Mouse (Mus musculus) layer of hippocampus, adult 2 months (tissue): ENCODE measurements around the gene Nemp1. TPM values are rescaled to one million over a fixed set of nuclear protein-coding genes. Genes with fewer than 3 reads are reported as not detected.

ENCODE experiments used
- DNase-seq, 2 experiments: peaks; one replicate each; pipeline ENCODE4 v3.0.0; 2022; ENCODE audit warnings: low spot score in 2 of 2
- H3K27ac ChIP-seq: fragments of 200-600 bp; 2 replicates; pipeline ENCODE4 v1.8.1; 2022
- H3K4me3 ChIP-seq: fragments of 200-600 bp; 2 replicates; pipeline ENCODE4 v1.8.1; 2022; ENCODE audit warnings: mild to moderate bottlenecking
- CTCF ChIP-seq: fragments of 200-600 bp; conservative IDR thresholded peaks from 2 replicates; pipeline ENCODE4 v1.8.1; 2022; ENCODE audit warnings: antibody characterized with exemption, mild to moderate bottlenecking, moderate library complexity
- total RNA-seq, 2 experiments: library from RNA; stranded (reverse); gene quantifications; 2 replicates each; pipeline ENCODE4 v1.2.3; 2021

The Nemp1 gene
- total RNA-seq, 2 experiments from 2014 or later, result 5.8 to 6.8 TPM

- DNase-seq, result no peak
- H3K4me3 ChIP-seq, result no peak overlapping the region
- H3K27ac ChIP-seq, result no peak overlapping the region
- no peak for TF ChIP-seq CTCF
These were observed 63.7 kb downstream of the Nemp1 start for GRCm38 (mm10) chr10:127730285-127730932.

DNA sequence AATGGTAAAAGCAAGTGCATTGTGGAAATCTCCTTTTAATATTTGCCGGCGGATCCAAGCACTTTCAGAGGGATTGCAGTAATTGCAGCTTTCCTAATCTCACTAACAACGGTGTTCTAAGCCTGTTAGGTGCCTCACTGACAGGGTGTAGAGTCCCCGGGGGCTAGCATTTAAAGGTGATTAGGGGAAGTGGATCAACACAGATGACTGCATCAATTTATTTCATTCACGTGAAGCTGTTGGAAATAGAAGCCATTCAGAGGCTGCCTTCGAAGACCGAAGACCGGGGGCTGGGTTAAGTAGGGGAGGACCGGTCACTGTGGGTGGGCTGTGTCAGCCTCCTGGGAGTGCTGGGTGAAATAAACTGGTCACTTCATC lies 64.2 kb downstream of the Nemp1 start:
- TF ChIP-seq CTCF, result no peak
- no peak for DNase-seq
- Histone ChIP-seq H3K4me3 (no peak overlapping the region), H3K27ac (no peak overlapping the region)

DNA sequence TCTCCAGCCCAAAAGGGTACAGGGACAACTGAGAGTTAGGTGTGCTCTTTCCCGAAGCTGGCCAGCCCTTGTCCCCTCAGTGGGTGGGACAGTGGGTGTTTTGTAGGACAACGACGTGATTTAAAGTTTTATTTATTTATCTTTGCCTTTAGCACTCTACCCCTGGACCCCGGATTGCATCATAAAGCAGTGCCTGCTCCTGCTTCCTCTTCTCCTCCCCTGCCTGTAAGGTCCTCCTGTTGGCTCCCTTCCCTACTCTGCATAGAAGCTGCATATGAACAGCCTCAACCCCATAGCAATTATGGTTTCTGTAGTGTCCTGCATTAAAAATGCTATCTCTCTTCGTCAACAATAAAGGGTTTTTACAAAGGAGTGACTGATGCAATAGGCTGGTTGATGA lies 64.7 kb downstream of the Nemp1 start:
- Histone ChIP-seq H3K4me3 (no peak overlapping the region), H3K27ac (no peak overlapping the region)
- no peak for DNase-seq
- TF ChIP-seq CTCF, result no peak

GRCm38 (mm10) chr10:127734434-127734833 lies 67.7 kb downstream of the Nemp1 start:
- Histone ChIP-seq H3K4me3 (no peak overlapping the region), H3K27ac (no peak overlapping the region)
- peak in 1 of 2 experiments; percentile 35 for DNase-seq
- peak; percentile 78 for TF ChIP-seq CTCF

- DNase-seq, result no peak
- no peak overlapping the region for H3K27ac ChIP-seq
- H3K4me3 ChIP-seq, result no peak overlapping the region
- no peak for TF ChIP-seq CTCF
These were observed 69.6 kb downstream of the Nemp1 start for GRCm38 (mm10) chr10:127736266-127736665.

DNA sequence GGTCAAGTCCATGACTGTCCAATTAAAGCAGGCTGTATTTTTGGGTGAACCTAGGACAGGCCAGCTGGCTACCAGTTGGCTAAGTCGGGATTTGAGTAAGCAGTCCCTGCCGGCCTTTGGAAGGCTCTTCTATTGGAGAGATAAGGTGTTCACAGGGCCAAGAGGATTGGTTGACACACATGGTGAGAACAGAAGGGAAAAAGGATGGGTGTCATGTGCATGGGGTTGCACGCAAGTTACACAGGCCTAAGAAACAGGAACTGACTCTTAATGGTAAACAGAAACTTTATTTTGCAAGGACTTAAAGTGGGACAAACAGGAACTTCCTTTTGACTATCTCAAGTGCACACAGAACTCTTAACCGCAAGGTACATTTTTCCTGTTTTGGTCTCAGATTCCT lies 70.2 kb downstream of the Nemp1 start:
- no peak for DNase-seq
- no peak overlapping the region for H3K27ac ChIP-seq
- no peak overlapping the region for H3K4me3 ChIP-seq
- TF ChIP-seq CTCF, result no peak

GRCm38 (mm10) chr10:127737552-127737951 lies 70.9 kb downstream of the Nemp1 start:
- no peak for DNase-seq
- TF ChIP-seq CTCF, result no peak
- Histone ChIP-seq H3K4me3 (no peak overlapping the region), H3K27ac (no peak overlapping the region)

DNA sequence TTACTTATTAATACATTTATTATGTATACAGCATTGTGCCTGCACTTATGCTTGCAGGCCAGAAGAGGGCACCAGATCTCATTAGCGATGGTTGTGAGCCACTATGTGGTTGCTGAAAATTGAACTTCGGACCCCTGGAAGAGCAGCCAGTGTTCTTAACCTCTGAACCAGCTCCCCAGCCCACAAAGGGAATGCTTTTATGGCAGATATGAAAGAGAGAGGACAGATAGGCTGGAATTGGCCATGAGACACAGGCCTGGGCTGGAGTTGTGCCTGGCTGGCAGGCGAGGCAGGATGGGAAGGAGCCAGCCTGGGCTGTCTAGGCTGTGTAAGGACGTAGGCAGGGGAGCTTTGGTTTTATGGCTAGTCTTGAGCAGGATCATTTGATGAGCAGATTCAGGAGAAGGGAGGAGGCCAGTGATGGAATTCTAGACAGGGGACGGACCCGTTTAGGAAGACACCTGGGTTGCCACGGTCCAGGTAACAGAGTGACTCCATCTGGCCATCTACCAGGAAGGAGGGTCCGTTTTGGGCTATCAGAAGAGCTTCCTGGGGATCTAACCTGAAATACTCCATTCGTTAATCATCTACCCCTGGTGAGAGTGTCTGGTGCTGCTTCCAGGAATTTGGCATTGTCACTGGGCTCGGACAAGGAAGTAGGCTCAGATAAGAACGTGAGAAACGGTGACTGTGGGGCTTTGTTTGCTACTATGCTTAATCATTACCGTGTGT lies 71.6 kb downstream of the Nemp1 start:
- DNase-seq, result no peak
- peak; percentile 82 for TF ChIP-seq CTCF
- Histone ChIP-seq H3K4me3 (no peak overlapping the region), H3K27ac (no peak overlapping the region)

DNA sequence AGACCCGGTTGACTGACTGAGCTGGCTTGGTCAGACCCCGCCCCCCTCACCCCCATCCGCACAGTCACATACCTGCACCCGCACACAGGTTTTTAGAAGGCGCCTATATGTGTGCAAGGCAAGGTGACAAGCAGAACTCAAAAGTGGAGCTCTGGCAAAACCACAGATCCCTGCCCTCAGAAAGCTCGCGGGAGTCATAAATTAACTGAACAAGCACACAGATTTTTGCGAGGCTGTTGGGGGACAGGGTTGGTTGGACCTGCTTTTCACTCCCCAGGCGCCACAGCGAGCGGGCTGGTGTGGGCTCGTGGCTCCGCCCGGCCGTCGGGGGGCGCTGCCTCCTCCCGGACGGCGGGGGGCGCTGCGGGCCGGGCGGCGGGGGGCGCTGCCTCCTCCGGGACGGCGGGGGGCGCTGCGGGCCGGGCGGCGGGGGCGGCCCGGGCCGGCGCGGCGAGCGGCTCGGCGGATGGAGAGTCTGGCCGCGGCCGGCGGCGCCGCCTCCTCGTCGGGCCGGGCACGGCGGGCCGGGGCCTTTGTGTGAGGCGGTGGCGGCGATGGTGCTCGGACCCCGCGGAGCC lies 72.5 kb downstream of the Nemp1 start, which contains the start of gene Zbtb39:
Gene Zbtb39, plus strand, starts transcription at position 456 of the 578 bp plus-strand sequence.
- H3K27ac ChIP-seq, result peak within 1 kb of the TSS; percentile 77

GRCm38 (mm10) chr10:127739661-127740161 lies 73.0 kb downstream of the Nemp1 start:
- peak overlapping the region; percentile 77 for H3K27ac ChIP-seq
- TF ChIP-seq CTCF, result no peak
- no peak for DNase-seq
- H3K4me3 ChIP-seq, result peak overlapping the region; percentile 80

More for the DNA sequence above, 72.5 kb downstream of the Nemp1 start, which contains the start of gene Zbtb39:
- TF ChIP-seq CTCF, result peak; percentile 75
- H3K4me3 ChIP-seq, result peak within 1 kb of the TSS; percentile 80
- peak; percentile 49 to 81 for DNase-seq

GRCm38 (mm10) chr10:127744661-127745060 lies 78.0 kb downstream of the Nemp1 start:
- peak in 1 of 2 experiments; percentile 44 for DNase-seq
- Histone ChIP-seq H3K27ac (no peak overlapping the region), H3K4me3 (no peak overlapping the region)
- peak; percentile 83 for TF ChIP-seq CTCF

DNA sequence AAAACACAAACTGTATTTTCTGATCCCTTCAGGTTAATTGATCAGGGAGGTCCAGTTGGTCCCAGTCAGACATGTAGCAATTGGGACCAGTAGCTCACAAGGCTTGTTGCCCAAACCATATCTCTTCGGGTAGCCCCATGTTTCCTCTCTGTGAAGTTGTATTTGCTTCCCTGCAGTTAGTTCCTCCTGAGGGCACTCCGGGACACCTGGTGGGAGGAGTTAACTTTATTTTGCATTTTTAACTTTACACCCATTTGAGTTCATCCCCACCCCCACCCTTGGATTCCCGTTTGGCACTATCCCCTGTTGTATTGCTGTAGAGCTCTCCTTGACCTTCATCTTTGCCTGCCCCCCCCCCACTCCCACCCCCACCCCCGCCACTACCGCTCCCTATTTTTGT lies 79.2 kb downstream of the Nemp1 start:
- Histone ChIP-seq H3K27ac (no peak overlapping the region), H3K4me3 (no peak overlapping the region)
- no peak for DNase-seq
- no peak for TF ChIP-seq CTCF

DNA sequence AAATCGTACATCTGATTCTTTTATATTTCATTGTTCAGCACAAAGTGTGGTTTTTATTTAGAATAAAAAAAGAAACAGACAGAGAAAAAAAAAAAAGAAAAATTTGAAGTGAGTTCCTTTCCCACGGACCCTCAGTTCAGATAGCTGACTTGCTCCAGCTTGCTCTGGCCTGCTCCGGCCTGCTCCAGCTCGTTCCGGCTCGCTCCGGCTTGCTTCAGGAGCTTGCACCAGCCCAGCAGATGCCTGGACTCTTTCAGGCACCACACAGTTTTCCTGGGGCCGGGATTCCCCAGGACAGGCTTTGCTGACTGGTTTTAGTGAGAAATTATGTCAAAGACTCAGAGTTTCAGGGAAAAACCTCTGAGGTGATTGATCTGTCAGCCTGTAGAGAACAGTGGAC lies 80.6 kb downstream of the Nemp1 start:
- H3K4me3 ChIP-seq, result no peak overlapping the region
- H3K27ac ChIP-seq, result no peak overlapping the region
- DNase-seq, result no peak
- TF ChIP-seq CTCF, result no peak
